Mouse (Mus musculus): ENCODE data around the gene Cd47. TPM values are rescaled to one million over a fixed set of nuclear protein-coding genes. Genes with fewer than 3 reads are reported as not detected.

Cd47 gene
- total RNA-seq, 2 experiments from 2014 or later: 217 to 225 TPM

GRCm38 (mm10) chr16:49940473-49940872, 140.1 kb downstream of the Cd47 start:
- no peak for DNase-seq (ENCODE audit: extremely low spot score in 1 of 2, low spot score in 1 of 2)

- no peak for DNase-seq (ENCODE audit: extremely low spot score in 1 of 2, low spot score in 1 of 2)
These were observed 140.7 kb downstream of the Cd47 start for GRCm38 (mm10) chr16:49941031-49941430.

GRCm38 (mm10) chr16:49943726-49944125, 143.4 kb downstream of the Cd47 start:
- no peak for DNase-seq (ENCODE audit: extremely low spot score in 1 of 2, low spot score in 1 of 2)

GRCm38 (mm10) chr16:49945084-49945483, 144.8 kb downstream of the Cd47 start:
- no peak for DNase-seq (ENCODE audit: extremely low spot score in 1 of 2, low spot score in 1 of 2)

GRCm38 (mm10) chr16:49947049-49947448, 146.7 kb downstream of the Cd47 start:
- no peak for DNase-seq (ENCODE audit: extremely low spot score in 1 of 2, low spot score in 1 of 2)

GRCm38 (mm10) chr16:49947610-49948009, 147.3 kb downstream of the Cd47 start:
- no peak for DNase-seq (ENCODE audit: extremely low spot score in 1 of 2, low spot score in 1 of 2)

- no peak for DNase-seq (ENCODE audit: extremely low spot score in 1 of 2, low spot score in 1 of 2)
These were observed 148.0 kb downstream of the Cd47 start for GRCm38 (mm10) chr16:49948287-49948686.

GRCm38 (mm10) chr16:49949261-49949660, 148.9 kb downstream of the Cd47 start:
- no peak for DNase-seq (ENCODE audit: extremely low spot score in 1 of 2, low spot score in 1 of 2)

- no peak for DNase-seq (ENCODE audit: extremely low spot score in 1 of 2, low spot score in 1 of 2)
These were observed 150.0 kb downstream of the Cd47 start for GRCm38 (mm10) chr16:49950340-49950739.

GRCm38 (mm10) chr16:49951288-49951691, 151.0 kb downstream of the Cd47 start:
- DNase-seq (ENCODE audit: extremely low spot score in 1 of 2, low spot score in 1 of 2): no peak

GRCm38 (mm10) chr16:49951925-49952523, 151.7 kb downstream of the Cd47 start:
- no peak for DNase-seq (ENCODE audit: extremely low spot score in 1 of 2, low spot score in 1 of 2)

- DNase-seq (ENCODE audit: extremely low spot score in 1 of 2, low spot score in 1 of 2): no peak
These were observed 153.5 kb downstream of the Cd47 start for GRCm38 (mm10) chr16:49953817-49954216.

- no peak for DNase-seq (ENCODE audit: extremely low spot score in 1 of 2, low spot score in 1 of 2)
These were observed 154.6 kb downstream of the Cd47 start for GRCm38 (mm10) chr16:49954909-49955308.

GRCm38 (mm10) chr16:49955325-49955724, 155.0 kb downstream of the Cd47 start:
- no peak for DNase-seq (ENCODE audit: extremely low spot score in 1 of 2, low spot score in 1 of 2)

GRCm38 (mm10) chr16:49955952-49956351, 155.6 kb downstream of the Cd47 start:
- no peak for DNase-seq (ENCODE audit: extremely low spot score in 1 of 2, low spot score in 1 of 2)

GRCm38 (mm10) chr16:49956531-49957302, 156.4 kb downstream of the Cd47 start:
- no peak for DNase-seq (ENCODE audit: extremely low spot score in 1 of 2, low spot score in 1 of 2)

- no peak for DNase-seq (ENCODE audit: extremely low spot score in 1 of 2, low spot score in 1 of 2)
These were observed 158.6 kb downstream of the Cd47 start for GRCm38 (mm10) chr16:49958900-49959436.

GRCm38 (mm10) chr16:49962305-49962704, 162.0 kb downstream of the Cd47 start:
- no peak for DNase-seq (ENCODE audit: extremely low spot score in 1 of 2, low spot score in 1 of 2)

GRCm38 (mm10) chr16:49964321-49964986, 164.1 kb downstream of the Cd47 start:
- no peak for DNase-seq (ENCODE audit: extremely low spot score in 1 of 2, low spot score in 1 of 2)

All from layer of hippocampus, postnatal 25 days (tissue).